In the genomic region with DNA sequence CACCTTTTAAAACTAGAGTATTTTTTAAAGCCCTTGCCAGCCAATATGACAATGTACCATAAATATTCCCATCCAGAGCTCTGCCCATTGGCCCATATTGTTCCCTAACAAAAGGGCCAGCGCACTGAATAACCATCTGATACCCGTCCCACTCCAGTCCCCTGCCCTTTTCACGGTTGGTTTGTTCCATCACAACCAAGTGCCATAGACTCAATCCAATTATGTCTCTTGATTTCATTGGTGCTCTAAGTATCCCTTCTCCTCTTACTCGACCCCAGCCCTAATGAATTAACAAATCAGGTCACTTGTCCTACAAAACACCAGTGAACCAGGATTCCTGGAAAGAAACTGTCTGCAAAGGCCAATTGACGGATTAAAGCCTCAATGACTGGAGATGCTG, we compare ENCODE assay signal across 17 mouse cellular contexts. TPM values are rescaled to one million over a fixed set of nuclear protein-coding genes. Genes with fewer than 3 reads are reported as not detected.
DNase-seq lines count a peak whose midpoint lies in the region; ATAC-seq and TF ChIP-seq lines count a peak whose summit lies in the region.
"Had no signal": no experiment of that assay in that cellular context is flagged by ENCODE, and none has a peak within 500 bp of the region (broad histone marks: within the 10 kb centered on the region; RNA-seq: fewer than 3 reads in every experiment).

No protein-coding gene starts in this region.

- no peak overlapping the region for H3K27ac ChIP-seq in kidney, embryonic 14.5 days (ENCODE audit: low read depth, low read length)
- no peak overlapping the region for H3K27ac ChIP-seq in midbrain, embryonic 11.5 days (ENCODE audit: low read depth, low read length)
- no peak overlapping the region for H3K27ac ChIP-seq in midbrain, postnatal 0 days (ENCODE audit: low read depth, low read length)
- H3K27ac ChIP-seq: forebrain, embryonic 12.5 days; heart, embryonic 15.5 days; limb, embryonic 10.5 days; lung, embryonic 15.5 days; stomach, embryonic 15.5 days had no signal

- no peak for TF ChIP-seq CTCF in midbrain, postnatal 0 days (IDR thresholded peaks at IDR 0.05)

- WGBS in kidney, embryonic 14.5 days = 27% methylated on average over 5 of the region's 5 CpGs
- WGBS in midbrain, embryonic 11.5 days = 17% methylated on average over 5 of the region's 5 CpGs
- WGBS in midbrain, postnatal 0 days = 16% methylated on average over 5 of the region's 5 CpGs

- H3ac ChIP-seq in myocyte (ENCODE audit: control insufficient read depth, insufficient read length) = no peak overlapping the region

- H3K9ac ChIP-seq in kidney, embryonic 14.5 days (ENCODE audit: low read depth, low read length) = no peak overlapping the region
- no peak overlapping the region for H3K9ac ChIP-seq in midbrain, embryonic 11.5 days (ENCODE audit: low read length)
- no peak overlapping the region for H3K9ac ChIP-seq in midbrain, postnatal 0 days (replicated peaks; ENCODE audit: low read length, poor library complexity, severe bottlenecking)
- H3K9ac ChIP-seq: heart, embryonic 15.5 days had no signal

- H3K4me3 ChIP-seq in kidney, embryonic 14.5 days (ENCODE audit: low read length) = no peak overlapping the region
- no peak overlapping the region for H3K4me3 ChIP-seq in midbrain, embryonic 11.5 days (ENCODE audit: low read depth, low read length)
- H3K4me3 ChIP-seq in midbrain, postnatal 0 days (ENCODE audit: low read depth, low read length) = no peak overlapping the region
- H3K4me3 ChIP-seq in myocyte = no peak overlapping the region

- TF ChIP-seq POLR2A in myocyte (IDR thresholded peaks at IDR 0.05; ENCODE audit: insufficient read length, low read depth) = no peak

- no peaks in the 10 kb centered on the region for H3K36me3 ChIP-seq in kidney, embryonic 14.5 days (ENCODE audit: control insufficient read depth, insufficient read depth, low read length)
- H3K36me3 ChIP-seq in midbrain, embryonic 11.5 days (ENCODE audit: control insufficient read depth, insufficient read depth, low read length) = no peaks in the 10 kb centered on the region
- no peaks in the 10 kb centered on the region for H3K36me3 ChIP-seq in midbrain, postnatal 0 days (ENCODE audit: insufficient read depth, low read length)
- H3K36me3 ChIP-seq in myocyte (ENCODE audit: control insufficient read depth, insufficient read depth) = no peaks in the 10 kb centered on the region
- H3K36me3 ChIP-seq: forebrain, embryonic 12.5 days; heart, embryonic 15.5 days; lung, embryonic 15.5 days; stomach, embryonic 15.5 days had no signal

- no peaks in the 10 kb centered on the region for H3K27me3 ChIP-seq in kidney, embryonic 14.5 days (ENCODE audit: control insufficient read depth, insufficient read depth, low read length)
- no peaks in the 10 kb centered on the region for H3K27me3 ChIP-seq in midbrain, embryonic 11.5 days (ENCODE audit: control insufficient read depth, insufficient read depth, low read length)
- H3K27me3 ChIP-seq in midbrain, postnatal 0 days (ENCODE audit: insufficient read depth, low read length) = no peaks in the 10 kb centered on the region
- H3K27me3 ChIP-seq in myocyte (ENCODE audit: control insufficient read depth, insufficient read depth, insufficient read length) = no peaks in the 10 kb centered on the region
- H3K27me3 ChIP-seq: lung, embryonic 15.5 days; stomach, embryonic 15.5 days had no signal

- H3K4me1 ChIP-seq in kidney, embryonic 14.5 days (ENCODE audit: control insufficient read depth, insufficient read depth, low read length) = peaks cover 21% of the 10 kb centered on the region
- peaks cover 21% of the 10 kb centered on the region for H3K4me1 ChIP-seq in midbrain, embryonic 11.5 days (ENCODE audit: control insufficient read depth, insufficient read depth, low read length)
- peaks cover 6% of the 10 kb centered on the region; the same call in 1 of the 2 replicates for H3K4me1 ChIP-seq in midbrain, postnatal 0 days (ENCODE audit: insufficient read depth, low read length)

- peak overlapping the region; percentile 12; the same call in 1 of the 2 replicates for H3K4me2 ChIP-seq in kidney, embryonic 14.5 days (replicated peaks; ENCODE audit: low read depth, low read length)
- peak overlapping the region; percentile 51; the same call in 1 of the 2 replicates for H3K4me2 ChIP-seq in midbrain, embryonic 11.5 days
- H3K4me2 ChIP-seq in midbrain, postnatal 0 days (ENCODE audit: low read depth, low read length, poor library complexity, severe bottlenecking) = no peak overlapping the region
- peak overlapping the region; percentile 84 for H3K4me2 ChIP-seq in myocyte (ENCODE audit: low read depth)

- ATAC-seq in kidney, embryonic 14.5 days (ENCODE audit: low FRiP score, low TSS enrichment) = no peak
- ATAC-seq in midbrain, embryonic 11.5 days (ENCODE audit: low FRiP score) = no peak
- no peak for ATAC-seq in midbrain, postnatal 0 days (ENCODE audit: low FRiP score)
- ATAC-seq: activated CD4-positive, CD25-positive, alpha-beta regulatory T cell, adult 4 months; intestine, postnatal 0 days had no signal

- peaks cover 34% of the 10 kb centered on the region for H3K79me2 ChIP-seq in myocyte (ENCODE audit: control insufficient read depth, insufficient read depth)

- H3K9me3 ChIP-seq in kidney, embryonic 14.5 days (ENCODE audit: control insufficient read depth, low read length) = no peaks in the 10 kb centered on the region
- no peaks in the 10 kb centered on the region for H3K9me3 ChIP-seq in midbrain, embryonic 11.5 days (ENCODE audit: control insufficient read depth, low read length)
- H3K9me3 ChIP-seq in midbrain, postnatal 0 days (ENCODE audit: low read length) = no peaks in the 10 kb centered on the region
- H3K9me3 ChIP-seq: forebrain, embryonic 12.5 days; G1E; heart, embryonic 15.5 days; limb, embryonic 10.5 days; lung, embryonic 15.5 days; stomach, embryonic 15.5 days had no signal

- no peak for DNase-seq in kidney, adult 11 months
- no peak for DNase-seq in midbrain, embryonic 11.5 days (ENCODE audit: low spot score, missing footprints)
- no peak for DNase-seq in midbrain, postnatal 0 days (ENCODE audit: low spot score)
- DNase-seq in embryo, embryonic 10 days (ENCODE audit: low spot score) = peak; percentile 44
- no peak for DNase-seq in yolk sac, embryonic 10.5 days (ENCODE audit: low spot score)
- no peak for DNase-seq in frontal cortex, adult 2 months (ENCODE audit: extremely low spot score in 1 of 2, low spot score in 1 of 2)

TF ChIP-seq in myocyte, 11 proteins besides CTCF, POLR2A, EP300 and RAD21:
- TF ChIP-seq MYOG (IDR thresholded peaks at IDR 0.05; ENCODE audit: control insufficient read depth in 1 of 3, insufficient read depth in 1 of 3, insufficient read length in 2 of 3, low read depth in 2 of 3) = no peak
- TF ChIP-seq MAX (IDR thresholded peaks at IDR 0.05; ENCODE audit: low read depth) = no peak
- no peak for TF ChIP-seq E2F4 (IDR thresholded peaks at IDR 0.05; ENCODE audit: insufficient read depth)
- TF ChIP-seq MYOD1 (IDR thresholded peaks at IDR 0.05; ENCODE audit: control insufficient read depth in 1 of 3, insufficient read length in 2 of 3, low read depth in 2 of 3) = no peak
- TF ChIP-seq POLR2AphosphoS2 (IDR thresholded peaks at IDR 0.05; ENCODE audit: insufficient read length, low read depth) = no peak
- no peak for TF ChIP-seq TCF12 (IDR thresholded peaks at IDR 0.05; ENCODE audit: insufficient read depth, poor library complexity, severe bottlenecking)
- TF ChIP-seq CEBPB (IDR thresholded peaks at IDR 0.05; ENCODE audit: insufficient read depth, poor library complexity, severe bottlenecking) = no peak
- TF ChIP-seq REST (IDR thresholded peaks at IDR 0.05; ENCODE audit: insufficient read depth, insufficient read length) = no peak
- TF ChIP-seq SRF (IDR thresholded peaks at IDR 0.05; ENCODE audit: control insufficient read depth, insufficient read length, low read depth) = no peak
TF ChIP-seq in myocyte: peak in this region for 0.

RNA-seq across cellular contexts. Expression of gene Grpel1, which starts 1.4 kb away (rescaled TPM):
- 60.1 and 61.8 TPM in 2 replicates for polyA plus RNA-seq in kidney, embryonic 14.5 days (2014; fragmentation: Nextera tagmentation; extraction: Ambion mirVana)
- polyA plus RNA-seq in midbrain, embryonic 11.5 days (2014; fragmentation: Nextera tagmentation; extraction: Ambion mirVana) = 58.0 and 58.5 TPM in 2 replicates
- 16.2 and 16.3 TPM in 2 replicates for total RNA-seq in midbrain, postnatal 0 days (2014; rRNA removed)
- 38.4 and 43.4 TPM in 2 replicates for polyA plus RNA-seq in midbrain, postnatal 0 days (2015; fragmentation: Nextera tagmentation; extraction: Ambion mirVana)
- 46.3 TPM for polyA plus RNA-seq in myocyte (2012; fragmentation: generic; extraction: Trizol)
- polyA plus RNA-seq in frontal cortex, adult 2 months (2012; rRNA removed) = 20.5 and 21.3 TPM in 2 replicates

RNA-seq across cellular contexts. Expression of gene Tada2b, which starts 20.7 kb away (rescaled TPM):
- 3.4 and 3.8 TPM in 2 replicates for polyA plus RNA-seq in kidney, embryonic 14.5 days (2014; fragmentation: Nextera tagmentation; extraction: Ambion mirVana)
- 3.7 and 4.6 TPM in 2 replicates for polyA plus RNA-seq in midbrain, embryonic 11.5 days (2014; fragmentation: Nextera tagmentation; extraction: Ambion mirVana)
- total RNA-seq in midbrain, postnatal 0 days (2014; rRNA removed) = 26.9 and 27.3 TPM in 2 replicates
- polyA plus RNA-seq in midbrain, postnatal 0 days (2015; fragmentation: Nextera tagmentation; extraction: Ambion mirVana) = 3.1 and 3.5 TPM in 2 replicates
- 7.2 TPM for polyA plus RNA-seq in myocyte (2012; fragmentation: generic; extraction: Trizol)
- 17.4 and 18.1 TPM in 2 replicates for polyA plus RNA-seq in frontal cortex, adult 2 months (2012; rRNA removed)

RNA-seq across cellular contexts. Expression of gene Ccdc96, which starts 21.0 kb away (rescaled TPM):
- 0.17 and 0.58 TPM in 2 replicates for polyA plus RNA-seq in kidney, embryonic 14.5 days (2014; fragmentation: Nextera tagmentation; extraction: Ambion mirVana)
- polyA plus RNA-seq in midbrain, embryonic 11.5 days (2014; fragmentation: Nextera tagmentation; extraction: Ambion mirVana) = 4.1 and 4.2 TPM in 2 replicates
- total RNA-seq in midbrain, postnatal 0 days (2014; rRNA removed) = 2.1 and 3.2 TPM in 2 replicates
- 1.7 and 2.3 TPM in 2 replicates for polyA plus RNA-seq in midbrain, postnatal 0 days (2015; fragmentation: Nextera tagmentation; extraction: Ambion mirVana)
- polyA plus RNA-seq in myocyte (2012; fragmentation: generic; extraction: Trizol) = 0.38 TPM
- polyA plus RNA-seq in frontal cortex, adult 2 months (2012; rRNA removed) = 1.2 and 1.5 TPM in 2 replicates
- total RNA-seq: liver, adult 2 months had no signal
- polyA plus RNA-seq: activated CD4-positive, CD25-positive, alpha-beta regulatory T cell, adult 4 months; liver, adult 2 months had no signal
